Mouse (Mus musculus): ENCODE data around the gene Olfr605. TPM values are rescaled to one million over a fixed set of nuclear protein-coding genes. Genes with fewer than 3 reads are reported as not detected.

The Olfr605 gene
- polyA plus RNA-seq, 1 experiment from 2014 or later: not detected

Other genes starting within 250 kb of the Olfr605 start
- gene Olfr593, start 233.6 kb downstream of the Olfr605 start, polyA plus RNA-seq (2014; fragmentation: Nextera tagmentation; extraction: Ambion mirVana): not detected in 2 replicates
- not detected in 2 replicates for gene Olfr594, start 228.4 kb downstream of the Olfr605 start, polyA plus RNA-seq (2014; fragmentation: Nextera tagmentation; extraction: Ambion mirVana)
- gene Usp17ld, start 192.9 kb downstream of the Olfr605 start, polyA plus RNA-seq (2014; fragmentation: Nextera tagmentation; extraction: Ambion mirVana): not detected in 2 replicates
- gene Olfr596, start 139.8 kb downstream of the Olfr605 start, polyA plus RNA-seq (2014; fragmentation: Nextera tagmentation; extraction: Ambion mirVana): not detected in 2 replicates
- gene Olfr597, start 129.1 kb downstream of the Olfr605 start, polyA plus RNA-seq (2014; fragmentation: Nextera tagmentation; extraction: Ambion mirVana): not detected in 2 replicates
- not detected in 2 replicates for gene Olfr598, start 121.9 kb downstream of the Olfr605 start, polyA plus RNA-seq (2014; fragmentation: Nextera tagmentation; extraction: Ambion mirVana)
- not detected in 2 replicates for gene Olfr599, start 109.5 kb downstream of the Olfr605 start, polyA plus RNA-seq (2014; fragmentation: Nextera tagmentation; extraction: Ambion mirVana)
- gene Olfr600, start 95.8 kb downstream of the Olfr605 start, polyA plus RNA-seq (2014; fragmentation: Nextera tagmentation; extraction: Ambion mirVana): not detected in 2 replicates
- not detected in 2 replicates for gene Olfr601, start 82.8 kb downstream of the Olfr605 start, polyA plus RNA-seq (2014; fragmentation: Nextera tagmentation; extraction: Ambion mirVana)
- not detected in 2 replicates for gene Olfr603, start 59.3 kb downstream of the Olfr605 start, polyA plus RNA-seq (2014; fragmentation: Nextera tagmentation; extraction: Ambion mirVana)
- gene Usp17lc, start 30.4 kb downstream of the Olfr605 start, polyA plus RNA-seq (2014; fragmentation: Nextera tagmentation; extraction: Ambion mirVana): not detected in 2 replicates
- gene Olfr606, start 3.6 kb upstream of the Olfr605 start, polyA plus RNA-seq (2014; fragmentation: Nextera tagmentation; extraction: Ambion mirVana): not detected in 2 replicates
- not detected in 2 replicates for gene Olfr607, start 18.7 kb upstream of the Olfr605 start, polyA plus RNA-seq (2014; fragmentation: Nextera tagmentation; extraction: Ambion mirVana)
- gene Olfr608, start 24.4 kb upstream of the Olfr605 start, polyA plus RNA-seq (2014; fragmentation: Nextera tagmentation; extraction: Ambion mirVana): not detected in 2 replicates
- gene Olfr609, start 52.6 kb upstream of the Olfr605 start, polyA plus RNA-seq (2014; fragmentation: Nextera tagmentation; extraction: Ambion mirVana): not detected in 2 replicates
- not detected in 2 replicates for gene Olfr610, start 66.7 kb upstream of the Olfr605 start, polyA plus RNA-seq (2014; fragmentation: Nextera tagmentation; extraction: Ambion mirVana)
- not detected in 2 replicates for gene Olfr611, start 75.4 kb upstream of the Olfr605 start, polyA plus RNA-seq (2014; fragmentation: Nextera tagmentation; extraction: Ambion mirVana)
- gene Olfr612, start 97.3 kb upstream of the Olfr605 start, polyA plus RNA-seq (2014; fragmentation: Nextera tagmentation; extraction: Ambion mirVana): not detected in 2 replicates
- not detected in 2 replicates for gene Olfr613, start 102.6 kb upstream of the Olfr605 start, polyA plus RNA-seq (2014; fragmentation: Nextera tagmentation; extraction: Ambion mirVana)
- not detected in 2 replicates for gene Olfr615, start 110.6 kb upstream of the Olfr605 start, polyA plus RNA-seq (2014; fragmentation: Nextera tagmentation; extraction: Ambion mirVana)
- not detected in 2 replicates for gene Olfr616, start 123.7 kb upstream of the Olfr605 start, polyA plus RNA-seq (2014; fragmentation: Nextera tagmentation; extraction: Ambion mirVana)
- gene Olfr617, start 127.6 kb upstream of the Olfr605 start, polyA plus RNA-seq (2014; fragmentation: Nextera tagmentation; extraction: Ambion mirVana): 0.29 TPM in 1 of 2 replicates, not detected in the other
- gene Olfr618, start 144.7 kb upstream of the Olfr605 start, polyA plus RNA-seq (2014; fragmentation: Nextera tagmentation; extraction: Ambion mirVana): 0.09 TPM in 1 of 2 replicates, not detected in the other
- not detected in 2 replicates for gene Olfr619, start 155.1 kb upstream of the Olfr605 start, polyA plus RNA-seq (2014; fragmentation: Nextera tagmentation; extraction: Ambion mirVana)
- gene Olfr620, start 167.1 kb upstream of the Olfr605 start, polyA plus RNA-seq (2014; fragmentation: Nextera tagmentation; extraction: Ambion mirVana): not detected in 2 replicates
- gene Olfr622, start 197.3 kb upstream of the Olfr605 start, polyA plus RNA-seq (2014; fragmentation: Nextera tagmentation; extraction: Ambion mirVana): not detected in 2 replicates
- gene Olfr623, start 218.3 kb upstream of the Olfr605 start, polyA plus RNA-seq (2014; fragmentation: Nextera tagmentation; extraction: Ambion mirVana): not detected in 2 replicates
- 0.03 and 0.04 TPM in 2 replicates for gene Olfr624, start 225.8 kb upstream of the Olfr605 start, polyA plus RNA-seq (2014; fragmentation: Nextera tagmentation; extraction: Ambion mirVana)
- not detected in 2 replicates for gene Olfr625-ps1, start 237.3 kb upstream of the Olfr605 start, polyA plus RNA-seq (2014; fragmentation: Nextera tagmentation; extraction: Ambion mirVana)